Mouse (Mus musculus) spleen, adult 2 months (tissue): ENCODE results near the gene Lrp6. TPM values are rescaled to one million over a fixed set of nuclear protein-coding genes. Genes with fewer than 3 reads are reported as not detected.

Experiments used
- DNase-seq, 2 experiments: peaks; one replicate each; pipeline versions ENCODE4 v3.0.0 to v3.0.0-alpha.2; 2012 to 2021; ENCODE audit warnings: low spot score in 2 of 2, low read depth in 1 of 2
- H3K27ac ChIP-seq: fragments of 200-500 bp; 2 replicates; pipeline ENCODE4 v1.5.1; 2012; ENCODE audit warnings: low read length, inconsistent platforms; ENCODE audit not compliant: insufficient read depth
- H3K27me3 ChIP-seq: fragments of 200-500 bp; 2 replicates; pipeline ENCODE4 v1.6.1; 2012; ENCODE audit warnings: mild to moderate bottlenecking, moderate library complexity, low read length, inconsistent platforms; ENCODE audit not compliant: control insufficient read depth, insufficient read depth
- H3K36me3 ChIP-seq: fragments of 200-500 bp; 2 replicates; pipeline ENCODE4 v1.6.1; 2012; ENCODE audit warnings: mild to moderate bottlenecking, low read length, inconsistent platforms; ENCODE audit not compliant: control insufficient read depth, insufficient read depth
- H3K4me1 ChIP-seq: fragments of 200-500 bp; 2 replicates; pipeline ENCODE4 v1.6.1; 2011; ENCODE audit warnings: inconsistent platforms; ENCODE audit not compliant: control insufficient read depth, insufficient read depth, insufficient read length
- H3K4me3 ChIP-seq: fragments of 200-500 bp; 2 replicates; pipeline ENCODE4 v1.5.1; 2011; ENCODE audit warnings: mild to moderate bottlenecking, inconsistent platforms; ENCODE audit not compliant: insufficient read depth, insufficient read length; ENCODE audit errors: extremely low read depth
- CTCF ChIP-seq: fragments of 200-500 bp; IDR thresholded peaks from 2 replicates; pipeline ENCODE4 v1.5.1; 2011; ENCODE audit warnings: mild to moderate bottlenecking, inconsistent platforms; ENCODE audit not compliant: insufficient read depth, insufficient read length, insufficient replicate concordance; ENCODE audit errors: extremely low read depth
- POLR2A ChIP-seq: fragments of 200-500 bp; IDR thresholded peaks from 2 replicates; pipeline ENCODE4 v1.6.1; 2011; ENCODE audit warnings: low read depth, low read length, inconsistent platforms
- WGBS: fragments of 180-500 bp; shearing (Covaris S2); methylation state at CpG from one replicate; pipeline ENCODE4 v1.1.7; 2018; 5-methylcytosine and 5-hydroxymethylcytosine counted together
- polyA plus RNA-seq: library from polyadenylated mRNA; depleted of rRNA; stranded (reverse); fragments of >200 nt; gene quantifications from 2 replicates; pipeline ENCODE4 v1.2.3, GENCODE M21; 2012

Gene Lrp6
- polyA plus RNA-seq, 1 experiment, result 10.8 TPM

DNA sequence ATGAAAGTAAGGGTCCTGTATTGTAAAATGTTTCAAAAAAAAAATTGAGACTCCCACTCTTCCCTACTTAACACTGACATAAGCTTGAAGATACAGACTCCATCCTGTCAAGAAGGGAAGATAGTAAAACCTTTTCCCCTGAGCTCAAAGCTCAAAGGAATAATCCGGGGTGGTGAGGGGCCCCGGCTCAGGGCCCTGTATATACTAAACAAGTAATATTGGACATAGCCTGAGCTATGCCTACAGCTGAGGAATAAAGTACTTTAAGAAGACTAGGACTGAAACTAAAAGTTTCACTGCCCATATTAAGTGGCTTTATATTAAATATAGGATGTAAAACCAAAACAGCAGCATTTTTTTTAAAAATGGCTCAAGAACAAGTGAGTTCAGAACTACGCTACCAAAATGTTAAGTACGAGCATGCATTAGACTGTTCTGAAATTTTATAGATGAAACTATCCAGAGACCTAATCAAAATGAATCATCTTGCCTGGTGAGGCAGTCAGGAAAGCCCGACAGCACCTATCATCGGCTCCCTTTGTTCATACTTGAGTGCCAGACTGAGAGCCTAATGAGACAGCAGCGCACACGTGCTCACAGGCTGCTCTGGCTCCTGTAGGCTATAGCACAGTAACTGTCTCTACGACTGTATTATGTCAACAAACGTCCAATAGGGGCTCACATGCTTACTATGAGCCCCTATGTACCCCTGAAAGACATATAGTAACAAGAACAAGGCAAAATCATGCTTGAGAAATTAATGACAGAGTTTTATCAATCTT lies 66.2 kb downstream of the Lrp6 start:
- no peak overlapping the region for H3K27ac ChIP-seq
- TF ChIP-seq POLR2A (no peak), CTCF (no peak)
- DNase-seq, result no peak
- 90% methylated on average over 10 of the region's 10 CpGs for WGBS
- peaks cover 5% of the 10 kb centered on the region; the same call in 1 of the 2 replicates for H3K36me3 ChIP-seq
- no peaks in the 10 kb centered on the region for H3K27me3 ChIP-seq
- no peak overlapping the region for H3K4me3 ChIP-seq
- H3K4me1 ChIP-seq, result no peaks in the 10 kb centered on the region

DNA sequence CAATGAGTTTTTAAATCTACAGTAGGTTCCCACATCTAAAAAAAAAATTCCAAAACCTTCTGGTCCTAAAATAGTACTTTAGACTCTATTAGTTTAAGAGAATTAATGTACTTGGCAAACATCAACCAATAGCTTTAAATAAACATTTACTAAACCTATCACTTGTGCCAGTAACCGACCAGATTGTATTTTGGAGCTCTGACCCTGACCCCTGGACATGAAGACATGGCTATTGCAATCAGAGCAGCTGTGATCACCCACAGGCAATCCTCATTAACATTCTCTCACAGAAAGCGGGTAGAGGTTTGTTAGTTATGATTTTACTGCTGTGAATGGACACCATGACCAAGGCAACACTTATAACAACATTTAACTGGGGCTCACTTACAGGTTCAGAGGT lies 67.7 kb downstream of the Lrp6 start:
- Histone ChIP-seq H3K4me1 (no peaks in the 10 kb centered on the region), H3K27me3 (no peaks in the 10 kb centered on the region), H3K4me3 (no peak overlapping the region), H3K27ac (no peak overlapping the region), H3K36me3 (peaks cover 1% of the 10 kb centered on the region; the same call in 1 of the 2 replicates)
- no peak for DNase-seq
- WGBS, result 93% methylated on average over 2 of the region's 2 CpGs
- TF ChIP-seq POLR2A, result no peak
- no peak for TF ChIP-seq CTCF

DNA sequence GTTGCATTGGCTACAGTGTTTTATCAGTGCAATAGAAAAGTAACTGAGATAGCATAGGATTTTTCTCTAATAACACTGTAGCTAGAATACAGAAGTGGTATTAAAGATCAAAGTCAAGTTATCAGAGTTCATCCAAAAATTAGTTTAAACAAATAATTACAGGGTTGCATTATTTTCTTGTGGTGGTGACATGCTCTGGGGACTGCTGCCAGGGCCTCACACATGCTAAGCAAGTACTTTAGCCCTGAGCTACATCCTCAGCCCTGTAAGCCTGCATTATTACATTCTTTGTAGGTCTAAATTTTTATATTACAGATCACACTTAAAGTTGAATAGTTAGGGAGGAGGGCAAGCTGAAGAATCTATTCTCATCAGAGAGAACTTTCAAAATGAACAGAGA lies 68.2 kb downstream of the Lrp6 start:
- Histone ChIP-seq H3K4me1 (no peaks in the 10 kb centered on the region), H3K27ac (no peak overlapping the region), H3K27me3 (no peaks in the 10 kb centered on the region), H3K36me3 (peaks cover 1% of the 10 kb centered on the region; the same call in 1 of the 2 replicates), H3K4me3 (no peak overlapping the region)
- TF ChIP-seq CTCF, result no peak
- no peak for DNase-seq

- Histone ChIP-seq H3K36me3 (peaks cover 1% of the 10 kb centered on the region; the same call in 1 of the 2 replicates), H3K4me1 (no peaks in the 10 kb centered on the region), H3K27me3 (no peaks in the 10 kb centered on the region), H3K27ac (no peak overlapping the region), H3K4me3 (no peak overlapping the region)
- TF ChIP-seq POLR2A, result no peak
- no peak for TF ChIP-seq CTCF
- DNase-seq, result no peak
- WGBS, result 92% methylated on average over 8 of the region's 8 CpGs
Observed at GRCm38 (mm10) chr6:134494828-134495698, 71.7 kb downstream of the Lrp6 start.

DNA sequence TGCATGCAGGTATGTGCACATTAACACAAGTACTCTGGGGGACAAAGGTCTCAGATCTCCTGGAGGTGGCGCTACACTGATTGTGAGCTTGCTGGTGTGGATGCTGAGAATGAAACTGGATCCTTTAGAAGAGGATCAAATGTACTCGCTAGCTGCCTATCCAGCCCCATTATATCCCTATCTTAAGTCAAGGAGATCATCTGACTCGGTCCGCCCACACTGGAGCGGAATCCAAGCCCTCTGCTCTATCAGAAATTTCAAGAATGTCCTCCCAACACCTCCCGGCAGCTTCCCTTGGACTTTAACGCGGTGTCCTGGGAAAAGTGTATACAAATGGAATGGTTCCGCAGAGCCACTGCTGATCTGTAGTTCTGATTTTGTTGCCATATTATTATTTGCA lies 77.1 kb downstream of the Lrp6 start:
- no peaks in the 10 kb centered on the region for H3K4me1 ChIP-seq
- DNase-seq, result no peak
- no peak overlapping the region for H3K27ac ChIP-seq
- no peak overlapping the region for H3K4me3 ChIP-seq
- TF ChIP-seq CTCF, result no peak
- TF ChIP-seq POLR2A, result no peak
- H3K36me3 ChIP-seq, result peaks cover 14% of the 10 kb centered on the region
- 89% methylated on average over 9 of the region's 9 CpGs for WGBS
- H3K27me3 ChIP-seq, result no peaks in the 10 kb centered on the region

DNA sequence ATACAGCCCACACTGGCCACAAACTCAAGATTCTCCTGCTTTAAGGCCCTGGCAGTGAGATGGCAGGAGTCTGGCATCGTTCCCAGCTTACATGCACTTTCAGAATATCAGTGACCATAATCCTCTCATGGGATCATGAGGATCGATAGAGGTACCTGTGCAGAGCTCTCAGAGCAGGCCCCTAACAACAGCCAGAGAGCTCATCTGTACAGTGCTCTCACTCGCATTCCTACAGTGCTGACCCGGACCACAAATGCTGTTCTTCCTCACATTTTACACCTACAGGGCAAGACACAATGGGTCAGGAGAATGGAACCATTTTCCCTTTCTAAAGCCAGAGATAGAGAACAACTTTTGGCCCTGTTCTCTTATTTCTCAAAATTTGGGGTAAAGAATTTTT lies 77.6 kb downstream of the Lrp6 start:
- WGBS, result 92% methylated on average over 4 of the region's 4 CpGs

More for the DNA sequence above, 77.6 kb downstream of the Lrp6 start:
- TF ChIP-seq POLR2A (no peak), CTCF (no peak)
- H3K27ac ChIP-seq, result no peak overlapping the region
- no peaks in the 10 kb centered on the region for H3K27me3 ChIP-seq
- H3K36me3 ChIP-seq, result peaks cover 14% of the 10 kb centered on the region
- no peak overlapping the region for H3K4me3 ChIP-seq
- H3K4me1 ChIP-seq, result no peaks in the 10 kb centered on the region
- no peak for DNase-seq
